Mouse (Mus musculus): Measurements from ENCODE around the gene Strada. TPM values are rescaled to one million over a fixed set of nuclear protein-coding genes. Genes with fewer than 3 reads are reported as not detected.
"Not testable (repeated sequence)": the region's sequence is repeated elsewhere in the genome, so short reads cannot be mapped to it uniquely, and the experiment has no call there.

The Strada gene
- 10 to 100 TPM; 11.1 to 12.9 TPM for total RNA-seq (2021)

- no peak for DNase-seq
- intact Hi-C loops (cut with DNase I), result no loop called here
Observed at GRCm38 (mm10) chr11:106202123-106202465, at the start of gene Strada. Strada (minus strand) TSS chr11:106202168.

- DNase-seq, result no peak
- intact Hi-C loops (cut with DNase I), result no loop called here
Observed at GRCm38 (mm10) chr11:106249326-106249725, 47.4 kb upstream of the Strada start.

GRCm38 (mm10) chr11:106246834-106247233 lies 44.9 kb upstream of the Strada start:
- intact Hi-C loops (cut with DNase I), result no loop called here
- no peak for DNase-seq

GRCm38 (mm10) chr11:106233978-106234377 lies 32.0 kb upstream of the Strada start:
- DNase-seq; intact Hi-C loops (cut with DNase I): not testable (repeated sequence)

- no peak for DNase-seq
- intact Hi-C loops (cut with DNase I), result no loop called here
Observed at GRCm38 (mm10) chr11:106220603-106221002, 18.6 kb upstream of the Strada start.

- peak; percentile 92 to 93 for DNase-seq
- intact Hi-C loops (cut with DNase I), result no loop called here
Observed at GRCm38 (mm10) chr11:106216730-106217490, 14.9 kb upstream of the Strada start, which contains the start of gene Ddx42. Ddx42 (plus strand) TSS chr11:106216926.

- intact Hi-C loops (cut with DNase I), result no loop called here
- peak; percentile 96 to 97 for DNase-seq
Observed at GRCm38 (mm10) chr11:106215927-106216729, 14.2 kb upstream of the Strada start, which contains the start of gene Ccdc47. Ccdc47 (minus strand) TSS chr11:106216344.

GRCm38 (mm10) chr11:106215450-106215859 lies 13.5 kb upstream of the Strada start:
- intact Hi-C loops (cut with DNase I), result no loop called here
- no peak for DNase-seq

GRCm38 (mm10) chr11:106214856-106215255 lies 12.9 kb upstream of the Strada start:
- no peak for DNase-seq
- intact Hi-C loops (cut with DNase I), result no loop called here

GRCm38 (mm10) chr11:106212771-106213170 lies 10.8 kb upstream of the Strada start:
- peak; percentile 48 to 54 for DNase-seq
- intact Hi-C loops (cut with DNase I), result no loop called here

GRCm38 (mm10) chr11:106201337-106202122 lies 438 bp downstream of the Strada start:
- intact Hi-C loops (cut with DNase I), result no loop called here
- DNase-seq, result no peak

GRCm38 (mm10) chr11:106200756-106201155 lies 1.2 kb downstream of the Strada start:
- intact Hi-C loops (cut with DNase I), result no loop called here

GRCm38 (mm10) chr11:106199997-106200396 lies 2.0 kb downstream of the Strada start:
- DNase-seq; intact Hi-C loops (cut with DNase I): not testable (repeated sequence)

More at GRCm38 (mm10) chr11:106200756-106201155, 1.2 kb downstream of the Strada start:
- no peak for DNase-seq

GRCm38 (mm10) chr11:106198277-106198676 lies 3.7 kb downstream of the Strada start:
- DNase-seq, result no peak
- intact Hi-C loops (cut with DNase I), result no loop called here

- intact Hi-C loops (cut with DNase I), result no loop called here
- no peak for DNase-seq
Observed at GRCm38 (mm10) chr11:106195341-106195740, 6.6 kb downstream of the Strada start.

- intact Hi-C loops (cut with DNase I), result no loop called here
- DNase-seq, result no peak
Observed at GRCm38 (mm10) chr11:106194891-106195290, 7.1 kb downstream of the Strada start.

- intact Hi-C loops (cut with DNase I), result no loop called here
- no peak for DNase-seq
Observed at GRCm38 (mm10) chr11:106194155-106194541, 7.8 kb downstream of the Strada start.

GRCm38 (mm10) chr11:106193371-106194154 lies 8.4 kb downstream of the Strada start:
- intact Hi-C loops (cut with DNase I), result no loop called here
- DNase-seq, result peak; percentile 97

GRCm38 (mm10) chr11:106192657-106193370 lies 9.2 kb downstream of the Strada start:
- no peak for DNase-seq

More at GRCm38 (mm10) chr11:106192657-106193370, 9.2 kb downstream of the Strada start:
- intact Hi-C loops (cut with DNase I), result no loop called here

All from heart, postnatal 10 days (tissue).